Mouse (Mus musculus) midbrain, embryonic 15.5 days (tissue): ENCODE data around the gene Snrpg. TPM values are rescaled to one million over a fixed set of nuclear protein-coding genes. Genes with fewer than 3 reads are reported as not detected.
A peak's percentile ranks its signal among the peaks of the same experiment; 100 is the strongest.
"Not testable (repeated sequence)": the region's sequence is repeated elsewhere in the genome, so short reads cannot be mapped to it uniquely, and the experiment has no call there.

Source experiments
- ATAC-seq: fragments of 200-750 bp; cut with Nextera tagmentation; replicated peaks from 2 replicates; pipeline ENCODE4 v1.8.0; 2017; ENCODE audit warnings: moderate TSS enrichment
- H3K27ac ChIP-seq: fragments of 300-500 bp; sonication (generic); 2 replicates; pipeline ENCODE4 v1.5.1; 2015; ENCODE audit warnings: mild to moderate bottlenecking, inconsistent platforms
- H3K27me3 ChIP-seq: fragments of 300-500 bp; sonication (generic); replicated peaks from 2 replicates; pipeline ENCODE4 v1.6.1; 2015; ENCODE audit warnings: inconsistent platforms
- H3K36me3 ChIP-seq: fragments of 300-500 bp; sonication (generic); replicated peaks from 2 replicates; pipeline ENCODE4 v1.6.1; 2015; ENCODE audit warnings: inconsistent platforms
- H3K4me1 ChIP-seq: fragments of 300-500 bp; sonication (generic); 2 replicates; pipeline ENCODE4 v1.6.1; 2015; ENCODE audit warnings: inconsistent platforms
- H3K4me2 ChIP-seq: fragments of 300-500 bp; sonication (generic); 2 replicates; pipeline ENCODE4 v1.6.1; 2015; ENCODE audit warnings: inconsistent platforms, mild to moderate bottlenecking, moderate library complexity
- H3K4me3 ChIP-seq: fragments of 300-500 bp; sonication (generic); 2 replicates; pipeline ENCODE4 v1.5.1; 2015; ENCODE audit warnings: mild to moderate bottlenecking, inconsistent platforms
- H3K9ac ChIP-seq: fragments of 300-500 bp; sonication (generic); 2 replicates; pipeline ENCODE4 v1.6.1; 2015; ENCODE audit warnings: mild to moderate bottlenecking, inconsistent platforms
- H3K9me3 ChIP-seq: fragments of 300-500 bp; sonication (generic); 2 replicates; pipeline ENCODE4 v1.6.1; 2016; ENCODE audit warnings: inconsistent platforms
- WGBS: fragments of 180-500 bp; shearing (Covaris S2); methylation state at CpG from one replicate; pipeline ENCODE4 v1.1.7; 2015; ENCODE audit warnings: mixed read lengths; 5-methylcytosine and 5-hydroxymethylcytosine counted together
- polyA plus RNA-seq: library from polyadenylated mRNA; unstranded; fragments of >200 nt; fragmentation: Nextera tagmentation; extraction: Ambion mirVana; gene quantifications from 2 replicates; pipeline ENCODE4 v1.2.1, GENCODE M21; 2015

Snrpg gene
- polyA plus RNA-seq: 377 and 389 TPM in 2 replicates

DNA sequence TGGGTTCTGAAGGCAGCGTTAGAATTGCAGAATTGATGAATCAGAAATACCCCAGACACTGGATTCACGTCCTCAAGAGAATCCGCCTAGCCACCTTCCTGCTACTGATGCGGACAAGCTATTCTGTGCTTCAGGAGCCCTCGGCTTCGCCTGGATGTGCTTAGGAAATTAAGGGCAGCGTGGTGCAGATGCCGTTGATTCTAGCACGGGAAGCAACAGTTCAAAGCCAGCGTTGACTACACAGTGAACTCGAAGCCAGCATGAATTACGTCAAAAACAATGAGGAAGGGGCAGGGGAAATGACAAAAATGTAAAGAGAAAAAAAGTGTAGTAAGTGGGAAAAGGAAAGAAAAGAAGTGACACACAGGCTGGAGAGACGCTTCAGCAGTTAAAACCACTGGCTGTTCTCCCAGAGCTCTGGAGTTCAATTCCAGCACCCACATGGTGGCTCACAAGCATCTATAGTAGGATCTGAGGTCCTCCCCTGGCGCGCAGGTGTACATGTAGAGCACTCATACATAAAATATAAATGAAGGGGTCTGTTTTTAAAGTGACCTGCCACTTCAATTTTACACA, at the start of gene Snrpg:
Snrpg (plus strand) TSS at position 541 of the 576 bp plus-strand sequence.
- no peaks in the 10 kb centered on the region for H3K27me3 ChIP-seq
- peak within 1 kb of the TSS; percentile 91 for H3K9ac ChIP-seq
- peak; percentile 3; the same call in 1 of the 2 replicates for ATAC-seq
- peak within 1 kb of the TSS; percentile 77 for H3K4me2 ChIP-seq
- H3K4me3 ChIP-seq: peak within 1 kb of the TSS; percentile 94
- peak within 1 kb of the TSS; percentile 95 for H3K27ac ChIP-seq
- 0 out of 2 replicates have a peak, but pooled peaks cover 2% of the 10 kb centered on the region for H3K36me3 ChIP-seq
- 15% methylated on average over 15 of the region's 15 CpGs for WGBS
- no peaks in the 10 kb centered on the region for H3K9me3 ChIP-seq
- H3K4me1 ChIP-seq: peaks cover 39% of the 10 kb centered on the region

DNA sequence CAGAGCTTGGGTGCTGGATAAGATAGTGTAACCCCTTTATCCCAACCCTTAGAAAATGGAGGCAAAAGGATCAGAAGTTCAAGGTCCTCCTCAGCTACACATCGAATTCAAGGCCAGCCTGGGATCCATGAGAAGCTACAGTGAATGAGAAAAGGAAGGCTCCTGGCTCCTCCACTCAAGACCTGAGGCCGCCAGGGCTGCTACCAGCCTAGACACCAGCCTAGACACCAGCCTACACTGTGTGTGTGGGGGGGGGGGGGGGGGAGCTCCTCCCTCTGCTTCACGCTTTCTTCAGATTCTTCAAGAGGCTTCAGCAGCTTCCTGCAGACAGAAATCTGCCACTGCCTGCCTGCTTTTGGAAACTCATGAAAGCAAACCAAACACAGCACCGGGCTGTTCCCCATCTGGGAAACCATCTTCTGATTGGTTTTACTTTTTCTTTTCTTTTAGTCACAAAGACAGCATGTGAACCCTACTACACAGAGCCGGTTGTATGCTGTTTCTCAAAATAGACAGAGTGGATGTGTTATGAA, 49.0 kb upstream of the Snrpg start:
- Histone ChIP-seq H3K4me3 (no peak overlapping the region), H3K27ac (no peak overlapping the region), H3K9ac (no peak overlapping the region), H3K4me1 (no peaks in the 10 kb centered on the region), H3K9me3 (no peaks in the 10 kb centered on the region), H3K4me2 (no peak overlapping the region), H3K27me3 (no peaks in the 10 kb centered on the region), H3K36me3 (no peaks in the 10 kb centered on the region)
- ATAC-seq: no peak
- 88% methylated on average over 5 of the region's 5 CpGs for WGBS

DNA sequence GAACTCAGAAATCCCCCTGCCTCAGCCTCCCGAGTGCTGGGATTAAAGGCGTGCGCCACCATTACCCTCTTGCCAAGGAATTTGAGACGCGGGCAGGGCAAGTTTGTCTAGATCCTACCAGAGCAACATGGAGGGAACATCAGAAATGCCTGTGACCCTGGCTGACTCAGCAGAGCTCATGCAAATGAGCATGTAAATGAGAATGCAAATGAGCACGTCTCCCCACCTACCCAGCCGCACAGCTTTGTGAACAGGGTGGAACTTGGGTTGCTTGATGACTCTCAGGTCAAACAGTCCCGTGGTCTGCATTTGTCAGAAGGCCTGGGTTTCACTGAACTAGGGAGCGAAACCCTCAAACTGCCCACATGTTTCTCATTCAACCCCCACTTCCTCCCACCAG, 48.1 kb upstream of the Snrpg start:
- Histone ChIP-seq H3K36me3 (no peaks in the 10 kb centered on the region), H3K4me1 (no peaks in the 10 kb centered on the region), H3K27me3 (no peaks in the 10 kb centered on the region), H3K9me3 (no peaks in the 10 kb centered on the region), H3K9ac (no peak overlapping the region), H3K27ac (no peak overlapping the region), H3K4me2 (no peak overlapping the region), H3K4me3 (no peak overlapping the region)
- no peak for ATAC-seq
- 91% methylated on average over 9 of the region's 9 CpGs for WGBS

DNA sequence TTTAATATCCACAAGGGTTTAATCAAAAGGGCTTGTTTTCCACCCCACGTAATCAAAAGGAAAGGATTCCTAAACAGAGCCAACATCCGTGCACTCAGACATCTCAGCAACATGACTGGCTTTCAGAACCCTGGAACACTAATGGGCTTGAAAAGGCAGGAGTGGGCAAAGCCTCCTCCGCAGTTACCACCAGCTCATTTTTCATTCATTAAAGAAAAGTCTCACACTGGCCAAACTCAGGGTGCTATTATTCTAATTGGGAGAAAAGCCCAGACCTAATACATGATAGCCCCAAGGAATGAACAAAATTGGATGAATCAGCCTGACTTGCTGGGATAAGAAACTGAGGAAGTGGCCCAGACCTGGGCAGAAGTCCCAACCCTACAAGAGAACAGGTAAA, 46.7 kb upstream of the Snrpg start:
- no peak for ATAC-seq
- no peaks in the 10 kb centered on the region for H3K9me3 ChIP-seq
- no peak overlapping the region for H3K4me2 ChIP-seq
- H3K4me3 ChIP-seq: no peak overlapping the region
- no peaks in the 10 kb centered on the region for H3K27me3 ChIP-seq
- 72% methylated on average over 3 of the region's 3 CpGs for WGBS
- no peaks in the 10 kb centered on the region for H3K36me3 ChIP-seq
- no peak overlapping the region for H3K27ac ChIP-seq
- H3K4me1 ChIP-seq: no peaks in the 10 kb centered on the region
- no peak overlapping the region for H3K9ac ChIP-seq

DNA sequence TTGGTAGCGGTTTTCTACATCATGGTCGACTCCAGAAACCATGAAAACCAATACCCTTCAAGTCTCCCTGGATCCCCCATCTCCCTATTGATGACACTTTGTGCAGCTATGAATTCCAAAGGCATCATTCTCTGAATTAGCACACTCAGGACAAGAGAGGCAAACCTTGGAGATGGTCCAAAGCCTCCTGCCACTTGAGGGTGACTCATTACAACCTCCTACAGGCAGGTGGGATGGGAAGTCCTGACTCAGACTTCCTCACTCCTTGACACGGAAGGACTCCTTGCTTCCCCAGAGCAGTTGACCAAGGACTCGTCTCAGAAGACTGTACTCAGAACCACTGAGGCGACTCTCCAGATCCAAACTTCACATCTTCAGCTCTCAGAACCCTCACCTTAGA, 45.5 kb upstream of the Snrpg start:
- Histone ChIP-seq H3K9ac (no peak overlapping the region), H3K27ac (no peak overlapping the region), H3K4me1 (no peaks in the 10 kb centered on the region), H3K9me3 (no peaks in the 10 kb centered on the region), H3K4me3 (no peak overlapping the region), H3K27me3 (no peaks in the 10 kb centered on the region), H3K36me3 (no peaks in the 10 kb centered on the region), H3K4me2 (no peak overlapping the region)
- ATAC-seq: no peak
- 91% methylated on average over 5 of the region's 5 CpGs for WGBS

DNA sequence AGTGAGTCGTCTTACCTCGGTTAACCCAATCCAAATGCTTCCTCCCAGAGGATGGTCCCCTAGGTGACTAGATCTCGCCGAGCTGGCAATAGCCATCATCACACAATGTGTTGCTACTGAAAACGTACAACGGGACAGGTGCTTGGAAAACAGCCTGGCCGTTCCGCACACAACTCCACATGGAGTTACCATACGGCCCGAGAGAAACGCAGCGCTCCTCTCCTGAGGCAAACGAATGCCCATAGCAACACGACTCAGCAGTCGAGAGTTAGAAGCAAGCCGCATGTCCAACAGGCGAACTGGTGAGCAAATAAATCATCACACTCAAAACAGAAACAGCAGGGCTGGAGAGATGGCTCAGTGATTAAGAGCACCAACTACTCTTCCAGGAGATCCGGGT, 44.2 kb upstream of the Snrpg start:
- no peaks in the 10 kb centered on the region for H3K27me3 ChIP-seq
- H3K9ac ChIP-seq: no peak overlapping the region
- no peaks in the 10 kb centered on the region for H3K4me1 ChIP-seq
- no peak for ATAC-seq
- H3K4me3 ChIP-seq: no peak overlapping the region
- H3K27ac ChIP-seq: no peak overlapping the region
- 90% methylated on average over 18 of the region's 18 CpGs for WGBS
- no peaks in the 10 kb centered on the region for H3K36me3 ChIP-seq
- no peaks in the 10 kb centered on the region for H3K9me3 ChIP-seq
- no peak overlapping the region for H3K4me2 ChIP-seq

DNA sequence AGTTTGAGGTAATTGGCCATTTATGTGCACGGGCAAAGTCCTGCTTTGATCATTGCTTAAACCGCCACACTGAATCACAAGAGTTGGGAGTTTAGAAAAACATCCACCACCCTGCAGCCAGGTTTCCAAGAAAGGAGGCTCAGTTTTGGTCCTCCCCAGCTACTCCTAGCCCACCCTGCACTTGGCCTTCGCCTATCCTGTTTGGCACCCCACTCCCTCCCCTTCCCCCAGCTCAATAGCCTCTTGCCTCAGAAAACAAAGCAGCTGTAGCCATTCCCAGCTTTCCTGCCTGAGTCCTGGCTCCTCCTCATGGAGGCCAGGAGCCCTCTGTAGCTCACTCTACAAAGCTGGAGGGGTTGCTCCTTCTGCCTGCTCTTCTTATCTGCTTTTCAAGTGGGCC, 42.7 kb upstream of the Snrpg start:
- Histone ChIP-seq H3K4me3 (no peak overlapping the region), H3K4me2 (no peak overlapping the region), H3K9me3 (no peaks in the 10 kb centered on the region), H3K4me1 (no peaks in the 10 kb centered on the region), H3K36me3 (no peaks in the 10 kb centered on the region), H3K27ac (no peak overlapping the region), H3K27me3 (no peaks in the 10 kb centered on the region), H3K9ac (no peak overlapping the region)
- WGBS: 71% methylated on average over 3 of the region's 3 CpGs
- ATAC-seq: no peak

DNA sequence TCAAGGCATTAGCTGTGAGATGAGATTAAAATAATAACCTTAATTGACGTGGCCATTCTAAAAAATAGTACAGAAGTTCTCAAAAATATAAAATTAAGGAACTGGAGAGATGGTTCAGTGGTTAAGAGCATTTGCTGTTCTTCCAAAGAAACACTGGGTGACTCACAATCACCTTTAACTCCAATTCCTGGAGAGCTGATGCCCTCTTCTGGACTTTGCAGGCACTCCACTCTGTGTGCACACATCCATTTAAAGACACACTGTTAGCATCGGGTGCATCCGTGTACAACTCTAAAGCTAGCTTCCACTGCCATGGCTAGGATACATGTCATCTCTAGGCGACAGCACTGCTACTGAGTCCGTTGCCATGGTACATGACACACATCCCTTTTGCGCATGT, 41.2 kb upstream of the Snrpg start:
- H3K9ac ChIP-seq: no peak overlapping the region
- no peaks in the 10 kb centered on the region for H3K27me3 ChIP-seq
- no peaks in the 10 kb centered on the region for H3K9me3 ChIP-seq
- no peak overlapping the region for H3K4me2 ChIP-seq
- no peak for ATAC-seq
- WGBS: 93% methylated on average over 6 of the region's 6 CpGs
- H3K4me3 ChIP-seq: no peak overlapping the region
- no peaks in the 10 kb centered on the region for H3K36me3 ChIP-seq
- no peak overlapping the region for H3K27ac ChIP-seq
- no peaks in the 10 kb centered on the region for H3K4me1 ChIP-seq

DNA sequence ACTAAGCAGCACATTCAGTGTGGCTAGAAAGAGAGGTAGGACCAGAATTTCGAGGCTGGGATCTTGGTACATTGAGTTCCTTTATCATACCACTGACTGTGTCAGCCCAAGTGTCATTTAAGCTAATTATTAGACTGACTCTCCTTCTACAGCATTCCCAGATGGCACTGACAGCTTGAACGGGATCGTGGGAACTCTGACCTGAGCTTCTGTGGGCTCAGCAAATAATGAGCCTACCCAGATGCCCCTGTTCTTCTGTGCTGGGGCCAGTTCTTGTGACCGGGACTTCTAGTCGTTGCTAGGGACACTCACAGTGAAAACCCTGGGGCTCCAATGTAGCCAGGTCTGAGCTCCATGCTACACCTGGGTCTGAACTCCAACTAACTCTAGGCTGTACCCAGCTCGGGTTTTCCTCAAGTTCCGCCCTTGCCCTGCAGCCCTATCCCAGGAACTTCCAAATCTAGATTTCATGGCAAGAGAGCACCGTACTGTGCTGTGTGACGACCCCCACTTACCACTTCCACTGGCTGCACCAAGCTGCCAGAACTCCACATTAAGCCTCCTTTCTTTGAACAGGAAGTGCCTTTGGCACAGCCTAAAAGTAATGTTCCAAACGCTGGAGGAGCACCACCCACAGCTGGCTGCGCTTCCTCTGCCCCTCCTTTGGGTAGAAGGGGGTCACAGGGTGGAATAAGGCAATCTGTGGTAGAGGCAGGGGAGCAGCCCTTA, 35.8 kb upstream of the Snrpg start:
- WGBS: 85% methylated on average over 11 of the region's 11 CpGs
- no peaks in the 10 kb centered on the region for H3K36me3 ChIP-seq

DNA sequence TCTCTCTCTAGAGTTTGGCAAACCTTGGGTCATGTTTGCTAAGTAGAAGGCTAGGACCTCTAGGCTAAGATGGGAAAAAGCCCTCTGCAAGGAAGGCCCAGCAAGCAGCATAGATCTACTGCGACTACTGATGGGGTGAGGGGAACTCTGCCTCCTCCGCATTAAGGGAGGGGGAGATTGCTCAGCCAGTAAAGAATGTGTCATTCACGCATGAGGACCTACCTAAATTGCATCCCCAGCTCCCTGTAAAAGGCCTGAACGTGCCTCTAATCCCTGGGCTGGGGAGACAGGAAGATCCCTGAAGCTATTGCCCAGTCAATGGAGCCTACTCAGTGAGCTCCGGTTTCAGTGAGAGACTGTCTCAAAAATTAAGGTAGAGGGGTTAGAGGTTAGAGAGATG, 35.2 kb upstream of the Snrpg start:
- H3K9ac ChIP-seq: no peak overlapping the region
- no peak overlapping the region for H3K4me3 ChIP-seq
- ATAC-seq: no peak
- H3K36me3 ChIP-seq: no peaks in the 10 kb centered on the region
- H3K4me2 ChIP-seq: no peak overlapping the region
- no peak overlapping the region for H3K27ac ChIP-seq
- no peaks in the 10 kb centered on the region for H3K27me3 ChIP-seq
- H3K9me3 ChIP-seq: no peaks in the 10 kb centered on the region
- WGBS: 69% methylated on average over 5 of the region's 5 CpGs
- no peaks in the 10 kb centered on the region for H3K4me1 ChIP-seq

More for the DNA sequence above, 35.8 kb upstream of the Snrpg start:
- Histone ChIP-seq H3K4me3 (no peak overlapping the region), H3K4me1 (no peaks in the 10 kb centered on the region), H3K27ac (no peak overlapping the region), H3K9ac (no peak overlapping the region), H3K4me2 (no peak overlapping the region), H3K9me3 (no peaks in the 10 kb centered on the region), H3K27me3 (no peaks in the 10 kb centered on the region)
- ATAC-seq: no peak

DNA sequence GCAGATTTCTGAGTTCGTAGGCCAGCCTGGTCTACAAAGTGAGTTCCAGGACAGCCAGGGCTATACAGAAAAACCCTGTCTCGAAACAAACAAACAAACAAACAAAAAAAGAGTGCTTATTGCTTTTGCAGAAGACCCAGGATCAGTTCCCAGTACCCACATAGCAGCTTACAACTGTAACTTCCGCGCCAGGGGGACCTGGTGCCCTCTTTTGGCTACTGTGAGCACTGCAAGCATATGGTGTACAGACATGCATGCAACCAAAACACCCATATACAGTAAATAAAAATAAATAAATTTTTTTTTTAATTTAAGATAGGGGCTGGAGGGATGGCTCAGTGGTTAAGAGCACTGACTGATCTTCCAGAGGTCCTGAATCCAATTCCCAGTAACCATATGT, 34.8 kb upstream of the Snrpg start:
- not testable (repeated sequence) for H3K27me3 ChIP-seq, H3K4me1 ChIP-seq, H3K36me3 ChIP-seq, H3K27ac ChIP-seq, ATAC-seq, H3K9ac ChIP-seq, H3K9me3 ChIP-seq, H3K4me2 ChIP-seq, H3K4me3 ChIP-seq
- 88% methylated on average over 4 of the region's 4 CpGs for WGBS

DNA sequence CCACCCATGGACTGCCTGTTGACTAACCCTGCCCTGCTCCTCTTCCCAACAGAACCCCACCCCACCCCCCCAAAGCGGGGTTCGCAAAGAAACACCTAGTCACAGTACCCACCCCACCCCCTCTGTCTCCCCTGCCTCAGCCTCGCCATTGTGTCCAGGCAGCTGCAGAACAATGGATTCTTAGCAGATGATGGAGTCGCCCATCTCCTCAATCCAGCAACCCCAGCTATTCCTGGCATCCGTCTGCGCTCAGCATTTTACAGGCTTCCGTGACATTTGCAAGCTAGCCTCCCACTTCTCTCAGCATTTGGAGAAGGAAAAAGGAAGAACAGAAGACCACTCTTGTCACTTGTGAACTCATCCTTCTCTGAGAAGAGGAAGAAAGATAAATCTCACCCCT, 27.4 kb upstream of the Snrpg start:
- Histone ChIP-seq H3K9me3 (no peaks in the 10 kb centered on the region), H3K36me3 (no peaks in the 10 kb centered on the region), H3K4me3 (no peak overlapping the region), H3K27ac (no peak overlapping the region), H3K4me1 (0 out of 2 replicates have a peak, but pooled peaks cover 6% of the 10 kb centered on the region), H3K4me2 (peak overlapping the region; percentile 31), H3K9ac (no peak overlapping the region), H3K27me3 (no peaks in the 10 kb centered on the region)
- no peak for ATAC-seq
- 9% methylated on average over 7 of the region's 7 CpGs for WGBS

DNA sequence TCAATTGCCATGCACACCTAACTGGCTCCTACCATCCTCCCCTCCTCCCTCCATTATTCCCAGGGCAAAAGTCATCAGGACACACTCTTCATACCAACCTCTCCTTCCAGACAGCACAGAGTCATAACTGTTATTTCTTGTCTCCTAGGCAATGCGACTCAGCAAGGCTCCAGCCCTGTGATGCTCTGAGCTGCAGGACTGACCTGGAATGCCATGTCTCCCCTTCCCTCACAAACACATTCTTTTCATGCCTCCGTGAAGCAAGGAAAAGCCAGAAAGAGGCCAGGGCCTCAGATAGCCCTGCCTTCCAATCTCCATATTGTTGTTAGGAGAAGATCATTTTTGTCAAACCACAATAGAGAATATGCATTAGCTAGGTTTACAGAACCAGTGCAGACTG, 25.0 kb upstream of the Snrpg start:
- 73% methylated on average over 2 of the region's 2 CpGs for WGBS
- 0 out of 2 replicates have a peak, but pooled peaks cover 6% of the 10 kb centered on the region for H3K4me1 ChIP-seq
- ATAC-seq: no peak

More for the DNA sequence above, 25.0 kb upstream of the Snrpg start:
- no peak overlapping the region for H3K9ac ChIP-seq
- H3K4me3 ChIP-seq: no peak overlapping the region
- H3K27me3 ChIP-seq: no peaks in the 10 kb centered on the region
- H3K36me3 ChIP-seq: no peaks in the 10 kb centered on the region
- H3K4me2 ChIP-seq: no peak overlapping the region
- no peak overlapping the region for H3K27ac ChIP-seq
- no peaks in the 10 kb centered on the region for H3K9me3 ChIP-seq
